Mouse (Mus musculus): ENCODE results near the gene 9430015G10Rik.
"Not testable (repeated sequence)": the region's sequence is repeated elsewhere in the genome, so short reads cannot be mapped to it uniquely, and the experiment has no call there.

Gene 9430015G10Rik

DNA sequence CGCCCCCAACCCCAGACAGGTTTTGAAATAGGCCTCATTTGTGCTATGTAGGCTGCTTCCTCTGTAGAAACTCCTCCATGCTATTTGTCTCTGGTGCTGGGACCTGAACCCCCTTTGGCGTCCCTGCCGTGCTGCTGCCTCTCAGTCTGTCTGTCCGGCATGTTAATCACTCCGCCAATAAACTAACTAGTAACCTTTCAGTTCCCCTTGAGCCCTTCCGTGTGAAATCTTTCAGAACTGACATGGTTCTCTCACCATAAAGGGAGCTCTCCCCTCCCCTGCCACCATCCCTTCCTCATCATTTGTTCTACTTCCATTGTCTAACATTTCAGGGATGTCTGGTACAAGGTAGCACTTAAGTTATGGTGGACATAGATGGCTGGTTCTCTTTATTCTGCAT, 10.4 kb upstream of the 9430015G10Rik start:
- no peak for DNase-seq

DNA sequence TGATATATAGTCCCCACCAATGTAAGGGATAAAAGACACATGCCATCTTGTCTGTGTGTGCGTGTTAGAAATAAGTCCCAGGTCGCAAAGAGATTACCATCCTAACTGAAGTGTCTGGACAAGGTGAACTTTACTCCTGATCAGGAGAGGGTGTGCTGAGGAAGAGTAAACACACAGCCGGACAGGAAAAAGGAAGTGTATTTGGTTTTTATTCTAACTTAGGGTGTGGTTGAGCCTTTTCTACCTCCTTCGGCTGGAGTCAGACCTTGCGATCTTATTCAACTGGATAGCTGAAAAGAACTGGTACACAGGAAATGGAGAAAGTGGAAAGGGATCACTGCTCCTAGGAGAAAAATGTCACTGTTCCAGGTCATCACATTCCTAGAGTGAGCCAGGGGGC, 9.3 kb upstream of the 9430015G10Rik start:
- DNase-seq = no peak

DNA sequence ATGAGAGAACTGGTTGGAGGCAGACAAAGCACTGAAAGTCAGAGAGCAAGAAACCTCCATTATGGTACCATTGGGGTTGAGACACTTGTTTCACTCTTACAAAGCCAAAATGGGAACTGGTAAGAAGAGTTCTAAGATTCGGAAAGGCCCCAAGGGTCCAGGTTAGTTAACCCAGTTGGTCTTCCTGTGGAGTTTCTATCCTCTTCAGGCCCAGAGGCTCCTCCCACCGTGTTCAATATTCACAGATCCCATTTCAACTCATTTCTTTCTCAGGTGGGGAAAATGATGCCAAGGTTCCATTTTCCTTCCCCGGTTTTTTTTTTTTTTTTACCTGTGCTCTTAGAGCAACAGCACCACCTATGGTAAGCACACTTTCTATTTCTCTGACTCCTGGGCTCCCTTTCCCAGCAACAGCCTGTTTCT, 8.3 kb upstream of the 9430015G10Rik start:
- DNase-seq = no peak

DNA sequence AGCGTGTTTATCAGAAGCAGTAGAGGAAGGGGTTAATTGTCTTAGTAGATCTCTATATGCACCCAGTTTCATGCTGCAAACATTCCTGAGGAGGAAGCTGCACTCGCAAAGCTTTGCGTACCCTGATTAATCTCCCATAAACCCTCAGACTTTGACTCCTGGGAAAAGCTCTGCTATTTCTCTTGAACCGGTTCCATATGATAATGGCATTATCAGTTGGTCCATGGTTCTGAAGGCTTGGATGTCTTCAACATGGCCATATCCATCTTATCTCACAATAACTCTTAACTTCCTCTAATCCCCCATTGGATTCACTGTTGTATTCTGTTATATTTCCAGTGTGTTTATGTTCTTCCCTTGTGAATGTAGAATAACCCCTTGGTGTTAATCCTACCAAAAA, 6.4 kb upstream of the 9430015G10Rik start:
- DNase-seq = no peak

DNA sequence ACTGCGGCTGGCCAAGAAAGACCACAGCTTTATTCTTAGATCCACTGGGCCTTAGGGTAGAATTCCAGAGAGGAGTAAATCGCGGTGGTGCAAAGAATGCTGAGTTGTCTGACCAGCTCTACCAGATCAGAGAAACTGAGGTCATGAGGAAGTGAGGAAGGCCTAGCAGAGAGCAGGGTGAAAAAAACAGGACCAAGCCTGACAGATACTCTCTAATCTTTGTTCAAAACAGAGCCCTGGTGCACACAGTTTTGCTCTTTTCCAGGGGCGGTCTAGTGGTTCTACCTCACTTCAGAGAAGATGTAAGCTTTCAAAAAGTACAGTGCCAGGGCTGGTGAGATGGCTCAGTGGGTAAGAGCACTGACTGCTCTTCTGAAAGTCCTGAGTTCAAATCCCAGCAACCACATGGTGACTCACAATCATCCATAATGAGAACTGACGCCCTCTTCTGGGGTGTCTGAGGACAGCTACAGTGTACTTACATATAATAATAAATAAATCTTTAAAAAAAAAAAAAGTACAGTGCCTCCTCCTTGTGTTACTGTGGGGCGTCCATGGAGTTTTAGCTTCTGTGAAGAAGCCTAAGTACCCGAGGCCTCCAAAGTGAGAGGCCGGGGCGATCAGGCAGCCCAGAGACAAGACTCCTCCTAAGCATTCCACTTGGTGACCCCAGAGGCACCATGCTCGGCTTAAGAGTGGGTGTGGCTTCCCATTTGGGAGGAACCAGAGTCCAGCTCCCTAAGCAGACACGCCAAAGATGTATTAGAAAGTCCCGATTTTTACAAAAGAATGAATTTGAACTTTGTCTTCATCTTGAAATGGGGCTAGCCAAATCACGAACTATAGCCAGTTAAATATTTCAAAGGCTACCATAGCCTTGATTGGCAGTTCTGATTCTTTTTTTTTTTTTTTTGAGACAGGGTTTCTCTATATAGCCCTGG, 906 bp upstream of the 9430015G10Rik start:
- DNase-seq = peak; percentile 56

DNA sequence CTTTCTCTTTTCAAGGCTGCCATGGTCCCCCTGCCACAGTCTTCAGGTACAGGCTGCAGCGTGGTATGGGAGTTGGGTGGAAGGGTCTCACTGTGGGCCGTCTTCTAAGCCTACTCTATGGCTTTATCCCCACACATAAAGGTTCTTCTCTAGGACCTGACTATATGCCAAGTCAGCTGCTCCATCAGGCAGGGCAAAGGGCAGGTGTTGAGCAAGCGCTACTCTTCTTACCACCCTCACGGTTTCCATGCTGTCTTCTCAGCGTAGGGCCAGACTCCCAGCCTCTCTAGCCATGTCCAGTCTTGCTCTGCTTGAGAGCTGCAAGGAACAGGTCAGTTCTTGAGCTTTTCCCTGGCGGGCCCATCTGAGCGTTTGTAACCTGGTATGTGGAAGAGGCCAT, 14.3 kb downstream of the 9430015G10Rik start:
- DNase-seq = no peak

DNA sequence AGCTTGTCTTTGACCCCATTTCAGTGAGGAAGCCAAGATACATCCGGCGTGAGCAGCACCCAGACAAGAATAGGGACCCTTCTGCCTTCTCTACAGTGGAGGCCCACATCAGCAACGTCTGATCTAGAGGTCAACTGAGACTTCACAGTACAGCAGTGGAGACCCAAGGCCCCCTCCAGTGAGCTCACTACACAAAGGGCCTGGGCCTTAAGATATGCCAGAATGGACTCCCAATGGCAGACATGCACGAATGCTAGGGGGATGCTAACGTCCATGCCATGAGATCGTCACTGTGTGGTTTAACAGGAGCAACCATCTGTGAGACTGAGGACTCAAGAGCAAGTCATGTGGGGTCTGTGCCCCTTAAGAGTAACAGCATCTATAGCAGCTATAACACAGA, 15.6 kb downstream of the 9430015G10Rik start:
- no peak for DNase-seq

DNA sequence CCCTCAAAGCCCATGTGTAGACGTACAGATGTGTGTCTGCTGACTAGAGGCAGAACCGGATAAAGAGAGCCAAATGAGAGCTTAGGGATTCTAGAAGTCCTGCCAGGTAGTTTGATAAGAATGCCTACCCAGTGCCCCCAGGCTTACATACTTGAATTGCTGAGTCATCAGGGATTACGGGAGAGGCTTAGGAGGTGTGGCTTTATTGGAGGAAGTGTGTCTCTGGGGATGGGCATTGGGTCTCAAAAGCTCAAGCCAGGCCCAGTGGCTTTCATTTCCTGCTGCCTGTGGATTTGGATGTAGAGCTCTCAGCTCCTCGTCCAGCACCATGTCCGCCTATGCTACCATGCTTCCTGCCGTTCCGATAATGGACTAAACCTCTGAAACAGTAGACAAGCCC, 17.1 kb downstream of the 9430015G10Rik start:
- no peak for DNase-seq

DNA sequence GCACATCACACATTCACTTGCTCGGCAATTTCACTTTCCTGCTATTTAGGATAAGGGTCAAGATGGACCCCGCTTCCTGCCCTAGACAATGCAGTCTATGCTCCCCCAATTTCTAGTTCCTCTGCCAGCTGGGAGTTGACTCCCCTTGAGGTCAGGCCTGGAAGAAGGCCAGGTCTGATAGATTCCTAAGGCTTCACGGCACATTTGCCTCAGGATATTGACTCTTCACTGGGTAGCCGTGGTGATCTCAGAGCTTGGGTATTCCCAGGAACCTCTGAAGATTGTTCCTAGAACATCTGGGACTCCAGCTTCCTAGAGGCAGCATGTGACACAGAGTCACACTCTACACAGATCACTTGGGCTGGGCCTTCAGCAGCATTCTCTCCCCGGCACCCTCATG, 19.0 kb downstream of the 9430015G10Rik start:
- DNase-seq = no peak

DNA sequence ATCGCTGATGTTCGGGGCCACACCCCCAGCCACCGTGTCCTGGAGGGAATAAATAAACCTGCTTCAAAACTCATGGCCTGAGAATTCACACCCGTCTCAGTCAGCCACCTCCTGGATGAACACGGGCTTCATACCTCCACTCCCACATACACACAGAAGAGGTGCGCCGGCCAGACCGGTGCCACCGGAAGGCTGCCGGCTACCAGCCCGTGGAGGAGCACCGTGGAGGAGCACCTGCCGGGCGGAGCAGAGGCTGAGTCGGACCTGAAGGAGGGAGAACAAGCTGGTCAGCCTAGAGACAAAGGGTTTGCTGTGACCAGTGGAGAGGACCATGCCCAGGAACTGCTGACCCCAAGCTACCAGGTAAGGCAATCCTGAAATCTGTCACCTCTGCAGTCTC, 20.7 kb downstream of the 9430015G10Rik start, which contains the start of gene Rnf223:
Rnf223 (plus strand) TSS at position 78 of the 400 bp plus-strand sequence.
- DNase-seq = no peak

DNA sequence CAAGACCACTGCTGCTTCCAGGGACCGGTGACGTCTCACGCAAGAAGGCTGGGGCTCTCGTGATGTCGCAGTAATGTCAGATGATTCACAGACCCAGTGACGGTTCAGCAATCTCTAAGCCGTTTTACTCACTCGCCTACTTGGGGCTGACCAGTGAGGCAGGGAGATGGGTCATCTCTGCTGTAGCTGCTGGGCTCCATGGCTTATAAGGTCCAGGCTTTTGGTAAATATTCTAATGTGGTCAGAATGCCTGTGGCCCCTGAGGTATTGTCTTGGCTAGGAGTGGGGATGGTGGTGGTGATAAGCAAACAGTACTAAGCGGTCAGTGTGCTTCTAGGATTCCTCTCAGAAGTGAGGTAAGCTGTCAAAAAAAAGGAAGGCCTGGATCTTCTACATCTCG, 21.2 kb downstream of the 9430015G10Rik start:
- DNase-seq = no peak

DNA sequence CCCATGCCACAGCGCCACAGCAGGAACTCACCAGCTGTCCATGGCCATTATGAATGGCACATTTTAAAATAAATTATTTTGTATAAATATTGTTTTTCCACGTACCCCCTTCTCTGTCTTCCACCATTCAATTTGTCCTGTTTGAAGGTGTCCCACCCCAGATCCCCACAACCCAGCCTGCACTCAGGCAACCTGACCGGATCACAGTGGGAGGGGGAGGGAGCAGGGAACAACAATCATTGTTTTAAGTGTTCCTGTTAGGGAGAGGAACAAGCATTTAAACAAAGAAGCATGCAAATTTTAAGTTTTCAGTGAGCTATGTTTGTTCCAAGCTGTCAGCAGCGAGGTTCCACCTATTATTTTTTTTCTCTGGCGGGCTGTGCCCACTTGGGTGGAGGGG, 23.6 kb downstream of the 9430015G10Rik start:
- no peak for DNase-seq

DNA sequence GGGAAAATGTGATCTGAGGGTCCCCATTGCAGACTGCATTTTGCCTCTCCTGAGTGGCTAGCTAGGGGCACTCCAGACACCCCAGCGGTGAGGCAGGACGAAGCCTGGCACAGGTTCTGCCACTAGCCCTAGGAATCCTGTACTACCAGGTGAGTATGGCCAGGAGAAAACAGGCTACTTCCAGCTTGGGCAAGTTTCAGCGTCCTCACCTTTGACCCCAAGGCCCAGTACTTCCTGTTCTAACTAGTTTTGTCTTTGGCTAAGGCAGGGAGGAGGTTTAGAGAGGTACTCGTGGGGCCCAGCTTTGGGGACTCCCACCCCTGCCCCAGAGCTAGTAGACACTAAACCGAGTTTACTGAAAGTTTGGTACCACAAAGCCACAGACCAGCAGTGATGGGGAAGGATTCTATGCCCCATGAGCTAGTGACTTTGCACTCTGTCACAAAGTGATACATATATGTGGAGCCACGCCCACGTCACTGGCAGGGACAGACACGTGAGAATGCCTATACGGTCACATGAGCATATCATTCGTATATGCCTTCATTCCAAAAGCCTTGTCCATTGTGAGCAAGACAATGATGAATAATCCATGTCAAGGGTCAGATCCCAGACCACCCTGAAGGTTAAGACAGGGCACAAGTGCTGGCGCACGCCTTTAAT, 24.3 kb downstream of the 9430015G10Rik start:
- DNase-seq = no peak

DNA sequence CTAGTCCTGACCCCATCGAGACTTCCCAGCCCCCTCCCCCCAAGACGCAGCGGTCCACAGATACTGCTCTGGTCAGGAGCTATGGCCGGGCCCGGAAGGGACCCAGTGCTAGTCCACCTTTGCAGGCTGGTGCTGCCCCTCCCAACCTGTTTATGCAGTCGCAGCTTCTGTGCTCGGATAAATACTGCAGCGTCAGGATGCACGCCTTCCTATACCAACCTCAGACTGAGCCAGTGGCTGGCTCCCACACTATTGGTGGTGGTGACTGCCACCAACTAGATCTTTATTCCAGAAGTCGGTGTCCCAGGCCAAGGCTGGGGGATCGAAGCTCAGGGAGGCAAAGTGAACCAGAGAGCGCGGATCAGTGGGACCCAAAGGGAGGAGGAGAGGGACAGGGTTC, 25.3 kb downstream of the 9430015G10Rik start:
- no peak for DNase-seq

DNA sequence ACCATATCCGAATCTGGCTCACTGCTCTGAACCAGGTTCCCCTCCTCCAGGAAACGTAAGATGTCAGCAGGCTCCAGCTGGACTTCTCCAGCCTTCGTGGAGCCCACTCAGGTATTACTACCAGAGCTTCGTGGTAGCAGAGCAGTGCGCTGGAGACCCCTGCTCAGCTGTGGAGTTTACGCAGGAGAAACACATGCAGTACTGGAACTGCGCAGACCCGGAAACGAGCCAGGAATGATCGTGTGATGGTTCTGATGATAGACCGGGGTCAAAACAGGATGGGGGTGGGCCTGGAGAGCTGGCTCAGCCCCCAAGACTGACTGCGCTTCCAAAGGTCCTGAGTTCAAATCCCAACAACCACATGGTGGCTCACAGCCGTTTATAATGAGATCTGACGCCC, 26.0 kb downstream of the 9430015G10Rik start:
- no peak for DNase-seq

DNA sequence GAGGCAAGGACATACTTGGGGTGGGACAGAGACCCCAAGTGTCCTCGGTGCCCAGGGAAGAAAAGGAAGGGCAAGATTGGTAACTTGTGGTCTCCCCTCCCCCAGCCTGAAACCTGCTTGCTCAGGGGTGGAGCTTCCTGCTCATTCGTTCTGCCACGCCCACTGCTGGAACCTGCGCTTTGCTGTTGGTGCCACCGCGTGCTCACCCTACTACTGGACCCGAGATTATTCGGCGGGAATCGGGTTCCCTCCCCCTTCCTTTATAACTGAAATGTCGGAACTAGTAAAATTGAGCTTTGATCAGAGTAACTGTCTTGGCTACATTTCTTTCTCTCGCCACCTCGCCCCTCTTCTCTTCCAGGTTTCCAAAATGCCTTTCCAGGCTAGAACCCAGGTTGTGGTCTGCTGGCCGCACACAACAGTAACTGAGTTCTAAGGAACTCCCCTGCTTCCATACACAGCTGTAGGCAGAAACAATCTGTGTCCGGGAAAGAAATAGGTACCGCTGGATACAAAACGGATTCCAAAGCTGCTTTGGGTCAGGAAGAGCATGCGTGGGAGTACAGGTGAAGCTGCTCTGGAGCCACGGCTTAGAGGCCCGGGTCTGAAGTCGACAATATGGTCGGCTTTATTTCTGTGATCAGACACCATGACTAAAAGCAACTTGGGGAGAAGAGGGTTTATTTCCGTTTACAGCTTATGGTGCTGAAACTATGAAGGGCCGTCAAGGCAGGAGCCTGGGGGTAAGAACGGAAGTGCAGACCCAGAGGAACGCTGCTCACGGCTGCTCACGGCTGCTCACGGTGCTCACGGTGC, 26.7 kb downstream of the 9430015G10Rik start:
- DNase-seq = no peak

DNA sequence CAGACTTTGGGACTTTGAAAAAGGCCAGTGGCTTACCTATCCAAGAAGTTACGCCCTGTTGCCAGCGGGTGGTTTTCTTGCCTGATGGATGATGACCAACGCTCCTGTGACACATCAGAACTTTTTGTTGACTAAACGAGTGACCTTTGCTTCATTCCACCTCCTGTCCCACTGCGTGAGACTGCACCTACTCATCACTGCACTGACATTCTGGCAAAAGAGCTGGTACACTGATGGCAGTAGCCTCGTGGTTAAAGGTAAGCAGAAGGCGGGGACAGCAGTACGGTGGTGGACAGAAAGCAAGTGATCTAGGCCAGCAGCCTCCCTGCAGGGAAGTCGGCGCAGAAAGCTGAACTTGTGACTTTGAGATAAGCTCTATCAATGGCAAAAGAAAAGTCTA, 41.1 kb downstream of the 9430015G10Rik start:
- not testable (repeated sequence) for DNase-seq

DNA sequence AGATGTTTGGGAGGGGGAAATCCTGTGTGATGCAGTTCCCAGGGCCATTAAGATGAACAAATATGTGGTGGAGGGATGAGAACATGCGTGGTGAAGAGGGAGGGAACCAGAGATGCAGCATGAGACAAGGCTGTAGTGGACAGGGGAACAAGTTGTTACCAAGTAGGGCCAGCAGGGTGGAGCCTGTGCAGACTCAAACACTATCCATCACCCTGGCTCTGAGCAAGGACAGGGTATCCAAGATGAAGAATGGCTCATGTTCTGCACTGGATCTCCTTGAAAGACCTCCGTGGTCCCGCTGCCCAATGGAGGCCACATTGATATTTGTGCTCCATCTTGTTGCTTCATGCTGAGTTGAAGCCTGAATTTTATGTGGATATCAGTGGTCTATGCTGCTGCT, 45.0 kb downstream of the 9430015G10Rik start:
- DNase-seq = no peak

DNA sequence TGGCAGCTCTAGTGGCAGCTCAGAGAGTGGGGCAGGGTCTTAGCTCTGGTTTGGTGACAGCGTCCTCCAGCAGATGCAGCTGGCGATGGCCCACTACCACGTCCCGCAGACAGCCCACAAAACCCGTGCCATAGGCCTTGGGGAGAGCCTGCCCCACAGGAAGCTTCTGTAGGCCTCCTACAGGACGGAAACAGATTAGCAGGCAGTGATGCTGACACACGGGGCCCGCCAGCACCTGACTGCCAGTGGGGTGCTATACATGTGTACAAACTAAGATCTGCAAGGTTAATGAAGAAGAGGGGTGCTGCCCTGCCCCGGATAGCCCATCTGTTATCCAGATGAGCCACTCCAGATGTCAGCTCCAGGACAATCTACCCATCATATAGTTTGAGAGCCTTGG, 56.7 kb downstream of the 9430015G10Rik start:
- DNase-seq = no peak

DNA sequence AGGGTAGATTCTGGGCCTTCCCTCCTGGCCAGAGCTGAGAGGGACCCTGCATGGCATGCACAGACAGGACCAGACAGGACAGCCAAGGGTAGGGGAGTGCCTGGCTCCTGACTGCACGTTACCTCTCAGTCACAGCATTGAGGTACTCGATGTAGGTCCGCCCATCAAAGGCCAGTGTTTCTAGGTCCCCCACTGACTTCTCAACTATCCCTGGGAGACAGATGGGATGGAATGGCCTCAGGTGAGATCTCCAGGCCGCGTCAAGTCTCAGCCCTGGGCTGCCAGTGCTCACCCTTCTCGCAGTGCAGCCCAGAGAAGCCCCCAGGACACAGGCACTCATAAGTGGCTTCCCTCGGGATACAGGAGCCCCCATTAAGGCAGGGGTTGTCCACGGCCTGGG, 58.8 kb downstream of the 9430015G10Rik start:
- no peak for DNase-seq

DNA sequence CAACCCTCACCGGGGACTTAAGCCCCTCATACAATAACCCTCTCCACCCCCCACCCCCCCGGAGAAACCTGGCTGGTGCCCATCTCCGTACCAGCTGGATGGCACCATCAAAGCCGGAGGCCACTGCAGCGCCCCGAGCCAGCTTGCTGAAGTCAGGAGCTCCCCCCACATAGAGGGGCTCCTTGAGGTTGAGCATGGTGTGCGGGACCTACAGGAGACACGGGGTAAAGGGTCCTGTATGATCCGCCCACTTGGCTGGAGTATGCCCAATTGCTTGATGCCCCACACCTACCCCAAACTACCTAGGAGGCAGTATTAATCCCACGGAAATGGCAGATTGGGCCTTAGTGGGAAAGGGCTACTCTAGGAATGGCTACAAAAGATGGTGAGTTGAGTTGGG, 59.3 kb downstream of the 9430015G10Rik start:
- no peak for DNase-seq

DNA sequence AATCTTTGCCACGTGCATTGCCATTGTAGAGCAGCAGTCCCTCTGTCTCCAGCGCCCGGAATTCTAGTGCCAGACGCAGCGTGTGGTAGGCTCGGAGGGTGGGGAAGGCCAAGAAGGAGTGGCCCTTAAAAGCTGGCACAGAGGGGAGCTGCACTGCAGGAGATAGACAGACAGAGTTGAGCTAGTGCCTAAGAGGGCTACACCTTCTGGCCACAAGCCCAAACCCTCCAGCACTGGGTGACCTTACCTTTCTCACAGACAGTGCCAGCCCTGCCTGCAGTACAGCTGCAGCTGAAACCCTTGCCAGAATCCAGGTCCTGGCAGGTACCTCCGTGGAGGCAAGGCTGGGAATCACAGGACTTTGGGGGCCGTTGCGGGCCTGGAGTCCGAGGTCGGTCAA, 62.0 kb downstream of the 9430015G10Rik start:
- DNase-seq = no peak

Data from cerebellum, adult 11-12 months (tissue).